Mouse (Mus musculus) cerebellum, adult 2 months (tissue): ENCODE measurements around the gene Tbr1.

ENCODE experiments used
- CTCF ChIP-seq: fragments of 200-500 bp; IDR thresholded peaks from 2 replicates; pipeline ENCODE4 v1.5.1; 2011; ENCODE audit warnings: low read depth, mild to moderate bottlenecking, control low read depth, low read length, moderate library complexity, borderline replicate concordance; ENCODE audit not compliant: insufficient read depth
- POLR2A ChIP-seq: fragments of 200-500 bp; IDR thresholded peaks from 2 replicates; pipeline ENCODE4 v1.6.1; 2011; ENCODE audit warnings: low read length, control low read depth, borderline replicate concordance; ENCODE audit not compliant: insufficient read depth

DNA sequence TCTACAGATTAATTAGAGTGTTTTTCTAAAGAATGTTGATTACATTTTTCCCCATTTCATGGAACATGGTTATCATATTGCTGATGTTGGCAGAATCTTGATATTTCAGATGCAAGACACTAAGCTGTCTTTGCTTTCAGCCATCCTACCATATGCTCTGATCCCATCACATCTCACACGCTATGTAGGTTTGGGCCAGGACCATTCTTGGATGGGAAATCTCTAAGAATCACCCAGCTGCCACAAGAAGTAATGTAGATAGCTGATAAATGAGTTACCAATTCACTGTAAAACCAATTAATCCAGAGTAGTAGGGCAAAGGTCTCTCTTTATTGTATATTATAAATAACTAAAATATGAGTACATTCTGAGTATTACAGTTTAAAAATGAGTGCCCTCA, 4.7 kb upstream of the Tbr1 start:
- no peak for TF ChIP-seq CTCF
- no peak for TF ChIP-seq POLR2A
